Mouse (Mus musculus): ENCODE data around the gene Trim62. TPM values are rescaled to one million over a fixed set of nuclear protein-coding genes. Genes with fewer than 3 reads are reported as not detected.
A peak's percentile ranks its signal among the peaks of the same experiment; 100 is the strongest.

Gene Trim62
- total RNA-seq, 1 experiment from 2014 or later = 17.9 TPM

DNA sequence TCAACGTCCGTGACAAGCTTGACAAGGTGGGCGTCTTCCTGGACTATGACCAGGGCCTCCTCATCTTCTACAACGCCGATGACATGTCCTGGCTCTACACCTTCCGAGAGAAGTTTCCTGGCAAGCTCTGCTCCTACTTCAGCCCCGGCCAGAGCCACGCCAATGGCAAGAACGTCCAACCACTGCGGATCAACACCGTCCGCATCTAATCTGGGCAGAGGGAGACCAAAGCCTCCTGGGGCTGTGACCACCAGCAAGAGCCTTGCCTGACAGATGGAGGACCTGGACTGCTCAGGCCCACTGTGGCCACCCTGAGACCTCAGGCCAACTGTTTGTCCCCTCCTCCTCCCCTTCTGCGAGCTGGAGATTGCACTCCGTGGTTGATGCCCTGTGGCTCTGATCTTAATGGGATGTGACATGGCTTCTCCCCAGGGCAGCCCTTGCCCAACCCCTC is 26.0 kb downstream of the Trim62 start:
- DNase-seq = no peak

DNA sequence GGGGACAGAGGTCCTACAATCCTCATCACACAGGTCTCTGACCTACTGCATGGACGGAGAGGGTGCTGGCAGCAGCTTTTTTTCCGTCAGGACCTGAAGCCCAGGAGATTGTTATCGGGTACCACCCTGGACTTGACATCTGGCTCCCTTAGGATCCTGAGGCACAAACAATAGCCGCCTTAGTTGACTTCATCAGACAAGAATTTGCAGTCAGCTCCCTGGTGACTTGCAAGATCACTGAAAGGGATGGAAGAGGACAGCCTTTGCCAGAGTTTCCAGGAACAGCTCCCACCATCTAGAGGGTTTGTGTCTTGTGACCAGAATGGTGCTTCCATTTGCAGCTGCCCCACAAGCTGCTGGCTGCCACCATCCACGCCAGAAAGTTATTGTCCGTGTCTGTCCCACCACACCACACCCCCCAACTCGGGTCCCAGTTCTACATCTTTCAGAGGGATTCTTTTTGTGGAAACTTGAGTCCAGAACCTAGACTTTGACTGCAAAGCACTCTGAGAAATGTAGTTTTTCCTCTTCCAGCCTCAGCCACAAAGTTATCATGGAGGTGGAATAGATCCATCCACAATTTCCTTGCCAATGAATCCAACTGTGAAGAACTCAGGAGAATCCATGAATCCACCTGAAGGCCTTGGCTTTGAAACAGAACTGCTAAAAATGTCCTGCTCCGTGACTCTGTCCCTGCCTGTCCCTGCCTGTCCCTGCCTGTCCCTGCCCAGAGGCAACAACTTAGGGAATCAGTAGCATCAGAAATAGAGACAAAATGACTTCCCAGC is 27.1 kb downstream of the Trim62 start:
- DNase-seq = no peak

DNA sequence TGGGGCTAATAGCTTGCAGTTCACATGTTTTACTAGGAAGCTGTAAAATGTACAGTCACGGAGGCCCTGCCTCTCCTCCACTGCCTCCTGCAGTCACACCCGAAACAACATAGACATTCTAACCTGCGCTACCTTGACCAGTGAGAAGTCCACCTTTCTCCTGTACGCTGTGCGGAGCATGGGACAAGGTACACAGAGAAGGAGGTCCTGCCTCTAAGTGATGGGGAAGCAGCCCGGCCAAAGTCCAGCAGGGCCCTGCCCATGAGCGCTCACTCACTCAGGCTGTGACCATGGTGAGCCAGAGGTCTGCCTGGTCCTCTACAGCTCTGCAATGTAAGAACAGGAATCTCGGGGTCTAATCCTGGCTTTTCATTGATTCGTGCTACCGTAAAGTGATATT is 28.7 kb downstream of the Trim62 start:
- no peak for DNase-seq

DNA sequence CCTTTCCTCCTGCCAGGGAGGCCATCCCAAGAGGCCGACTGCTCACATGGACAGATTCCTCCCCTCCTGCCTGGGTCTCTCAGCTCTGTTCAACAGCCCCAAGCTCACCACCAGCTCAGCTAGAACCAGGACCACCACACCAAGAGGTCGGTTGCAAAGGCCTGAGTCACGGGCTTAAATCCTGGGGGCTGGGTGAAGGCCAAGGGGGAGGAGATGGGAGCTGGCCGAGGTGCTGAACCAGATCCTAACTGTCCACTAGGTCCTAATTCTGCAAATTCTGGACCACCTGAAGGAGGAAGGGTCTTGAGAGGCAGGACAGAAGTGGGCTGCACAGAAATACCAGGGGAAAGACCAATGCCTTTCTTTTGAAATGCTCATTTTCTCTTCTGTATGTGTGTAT is 30.4 kb downstream of the Trim62 start:
- peak; percentile 41 for DNase-seq

DNA sequence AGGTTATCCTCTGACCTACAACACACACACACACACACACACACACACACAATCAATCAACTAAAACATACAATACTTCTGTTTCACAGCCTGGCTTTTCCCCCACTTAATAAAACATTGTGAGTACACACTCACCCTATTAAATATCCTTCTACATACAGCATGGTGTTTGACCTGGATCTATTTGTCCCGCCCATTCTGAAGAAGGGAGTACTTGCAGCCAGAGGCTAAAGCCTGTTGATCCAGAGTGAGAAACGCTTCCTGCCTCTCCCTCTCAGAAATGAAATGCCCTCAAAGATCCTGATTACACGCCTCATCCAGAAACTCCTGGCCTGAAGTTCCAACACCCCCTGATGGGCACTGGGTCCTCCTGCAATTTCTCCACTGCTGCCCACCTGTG is 33.7 kb downstream of the Trim62 start:
- DNase-seq = no peak

DNA sequence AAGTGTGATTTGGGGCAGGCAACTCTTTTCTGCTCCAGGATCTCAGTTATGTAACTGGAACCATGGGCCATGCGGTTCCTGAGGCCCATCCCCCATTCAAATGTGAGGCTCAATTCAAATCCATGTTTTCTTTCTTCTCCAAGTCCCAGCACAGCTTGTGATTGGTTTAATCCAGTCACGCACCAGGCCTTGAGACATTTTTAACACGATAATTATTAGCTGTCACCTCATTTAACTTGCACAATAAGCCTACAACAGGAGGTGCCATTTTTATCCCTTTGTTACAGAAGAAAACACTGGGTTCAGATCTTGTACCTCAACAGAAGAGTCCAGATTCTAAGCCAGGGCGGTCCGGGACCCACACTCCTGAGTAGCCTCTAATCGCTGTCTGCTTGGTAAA is 34.4 kb downstream of the Trim62 start:
- no peak for DNase-seq

DNA sequence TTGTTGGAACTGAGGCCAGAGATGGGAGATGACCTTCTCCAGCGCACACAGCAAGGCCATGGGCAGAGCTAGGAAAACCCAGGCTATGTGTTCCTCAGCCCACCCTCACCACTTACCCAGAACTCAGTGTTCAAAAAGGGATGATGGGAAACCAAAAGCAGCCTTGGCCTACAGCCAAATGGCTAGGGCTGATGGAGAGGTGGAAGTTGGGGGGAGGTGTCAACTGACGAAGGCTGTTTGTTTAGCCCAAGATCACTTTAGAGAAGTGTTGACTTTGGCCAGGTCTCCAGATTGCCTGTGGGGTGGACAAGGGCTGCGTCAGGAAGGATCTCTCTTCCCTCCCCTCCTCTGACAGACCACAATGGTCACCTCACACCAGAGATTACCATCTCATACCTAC is 34.8 kb downstream of the Trim62 start:
- no peak for DNase-seq

DNA sequence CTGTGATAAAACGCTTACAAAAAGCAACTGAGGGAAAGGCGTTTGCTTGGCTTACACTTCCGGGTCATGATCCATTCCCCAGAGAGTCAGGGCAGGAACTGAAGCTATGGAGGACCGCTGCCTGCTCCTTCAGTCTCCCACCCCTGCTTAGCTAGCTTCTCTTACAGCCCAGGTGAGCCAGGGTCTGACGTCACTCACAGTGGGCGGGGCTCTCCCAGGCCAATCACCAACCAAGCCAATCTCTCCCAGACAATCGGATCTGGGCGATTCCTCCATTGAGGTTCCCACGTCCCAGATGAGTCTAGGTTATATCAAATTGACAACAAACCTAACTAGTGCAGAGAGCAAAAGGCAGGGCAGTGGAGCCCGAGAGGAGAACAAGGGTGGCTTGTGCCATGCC is 35.7 kb downstream of the Trim62 start:
- no peak for DNase-seq

DNA sequence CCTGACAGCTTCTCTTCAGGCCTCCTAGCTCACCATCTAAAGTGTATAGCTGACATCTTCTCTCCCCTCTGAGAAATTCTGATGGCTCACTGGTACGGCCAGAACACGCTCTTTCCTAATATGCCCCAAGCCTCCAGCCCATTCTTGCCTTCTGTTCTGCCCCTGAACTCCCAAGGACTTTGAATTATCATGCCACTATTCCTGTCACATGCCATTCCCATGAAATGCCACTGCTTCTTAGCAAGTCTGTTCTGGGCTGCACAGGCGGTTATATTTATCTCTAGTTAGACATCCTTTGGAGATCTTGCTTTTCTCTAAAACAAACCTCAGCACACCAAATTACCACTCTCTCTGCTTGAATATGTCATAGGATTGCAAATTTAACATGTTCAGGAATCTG is 40.2 kb downstream of the Trim62 start:
- no peak for DNase-seq

DNA sequence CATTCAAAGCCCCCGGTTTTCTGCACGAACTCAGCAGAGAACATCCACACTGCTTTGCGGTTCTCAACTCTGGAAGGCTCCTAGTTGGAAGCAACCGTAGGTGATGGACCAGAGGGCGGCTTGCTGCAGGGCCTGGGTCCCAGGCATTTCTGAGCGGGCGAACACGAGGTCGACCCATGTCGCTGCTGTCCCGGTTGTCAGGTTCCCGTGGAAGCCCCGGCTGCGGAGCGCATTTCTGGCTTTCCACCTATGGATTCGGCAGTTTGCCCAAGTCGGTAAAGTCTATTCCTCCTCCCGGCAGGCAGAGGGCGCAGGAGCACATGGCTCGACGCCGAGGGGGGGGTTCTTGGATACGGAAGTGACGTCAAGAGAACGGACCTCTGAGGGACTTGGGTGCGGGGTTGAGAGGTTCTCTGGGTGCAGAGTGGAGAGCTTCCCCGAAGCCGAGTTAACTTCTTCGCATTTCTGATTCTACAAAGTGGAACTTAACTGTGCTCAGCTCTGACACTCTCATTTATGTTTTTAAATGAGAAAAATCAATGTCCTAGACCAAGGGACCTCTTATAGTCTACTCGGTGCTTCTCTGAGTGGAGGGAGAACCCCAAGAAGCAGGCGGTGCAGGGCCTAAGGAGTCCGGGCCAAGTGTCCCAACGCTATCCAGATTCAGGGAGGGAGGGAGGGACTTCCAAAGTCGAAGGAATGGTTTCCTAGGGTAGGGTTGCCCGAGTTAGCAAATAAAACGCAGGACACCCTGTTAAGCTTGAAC is 41.6 kb downstream of the Trim62 start:
- DNase-seq = peak; percentile 84

DNA sequence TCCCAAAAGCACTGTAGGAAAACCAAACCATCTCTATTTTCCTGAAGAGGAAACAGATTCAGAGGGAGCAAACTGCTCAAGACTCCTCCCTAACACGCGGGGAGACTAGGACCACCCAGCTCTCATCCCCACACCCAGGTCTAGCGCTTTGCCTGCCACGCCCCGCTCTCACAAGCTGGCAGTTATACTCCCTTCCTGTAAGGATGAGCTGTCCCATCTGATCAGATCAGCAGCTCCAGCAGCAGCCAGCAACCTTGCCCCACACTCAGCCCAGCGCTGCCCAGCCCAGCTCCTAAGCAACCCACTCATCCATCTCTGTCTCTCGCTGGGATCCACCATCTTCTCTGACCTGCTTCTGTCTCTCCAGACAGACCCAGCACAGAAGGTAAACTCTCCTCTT is 49.4 kb downstream of the Trim62 start:
- DNase-seq = no peak

DNA sequence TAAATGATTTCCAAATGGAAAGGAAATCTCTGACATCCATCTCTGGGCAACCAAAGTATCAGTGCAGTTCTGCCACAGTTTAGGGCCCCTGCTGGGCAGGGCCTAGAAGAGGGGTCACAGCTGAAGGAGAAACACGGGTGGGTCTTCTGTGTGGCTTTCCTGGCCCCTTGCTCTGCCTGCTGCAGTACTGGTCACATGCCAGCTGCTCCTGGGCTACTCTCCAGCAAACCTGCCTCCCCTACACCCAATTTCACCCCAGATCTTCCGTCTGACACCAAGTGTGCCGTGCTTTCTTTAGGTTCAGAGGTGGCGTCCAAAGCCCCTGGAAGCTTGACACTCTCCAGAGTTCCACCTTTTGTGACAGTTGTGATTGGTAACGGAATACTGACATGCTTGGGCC is 52.2 kb downstream of the Trim62 start:
- DNase-seq = no peak

DNA sequence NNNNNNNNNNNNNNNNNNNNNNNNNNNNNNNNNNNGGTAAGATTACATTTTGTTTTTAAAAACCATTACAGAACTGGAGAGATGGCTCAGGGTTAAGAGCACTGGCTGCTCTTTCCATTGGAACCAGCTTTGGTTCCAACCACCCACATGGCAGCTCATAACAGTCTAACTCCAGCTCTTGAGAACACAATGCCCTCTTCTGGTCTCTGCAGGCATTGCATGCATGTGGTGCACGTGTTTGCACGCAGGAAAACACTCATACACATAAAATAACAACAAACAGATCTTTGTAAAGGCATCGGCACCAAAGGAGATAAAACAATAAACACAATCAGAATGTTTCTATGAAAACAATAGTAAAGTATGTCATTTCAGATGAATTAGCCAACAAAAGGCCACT is 59.0 kb downstream of the Trim62 start:
- DNase-seq = no peak

DNA sequence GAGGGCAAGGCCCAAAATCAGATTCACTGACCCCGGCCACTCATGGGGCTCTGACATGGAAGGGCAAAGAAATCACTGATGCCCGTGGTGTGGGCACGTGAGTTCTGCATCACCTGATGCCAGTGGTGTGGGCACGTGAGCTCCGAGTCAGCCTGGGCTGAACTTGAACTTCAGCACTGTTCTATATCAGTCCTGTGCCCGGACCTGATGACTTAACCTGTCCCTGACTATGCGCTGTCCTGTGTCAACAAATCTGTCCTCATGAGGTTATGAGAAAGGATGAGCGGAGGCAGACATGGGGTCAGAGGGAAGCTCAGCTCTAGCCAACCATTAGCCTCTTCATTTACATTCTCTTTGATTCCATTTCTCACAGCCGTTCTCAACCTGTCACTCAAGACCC is 63.4 kb downstream of the Trim62 start:
- no peak for DNase-seq

DNA sequence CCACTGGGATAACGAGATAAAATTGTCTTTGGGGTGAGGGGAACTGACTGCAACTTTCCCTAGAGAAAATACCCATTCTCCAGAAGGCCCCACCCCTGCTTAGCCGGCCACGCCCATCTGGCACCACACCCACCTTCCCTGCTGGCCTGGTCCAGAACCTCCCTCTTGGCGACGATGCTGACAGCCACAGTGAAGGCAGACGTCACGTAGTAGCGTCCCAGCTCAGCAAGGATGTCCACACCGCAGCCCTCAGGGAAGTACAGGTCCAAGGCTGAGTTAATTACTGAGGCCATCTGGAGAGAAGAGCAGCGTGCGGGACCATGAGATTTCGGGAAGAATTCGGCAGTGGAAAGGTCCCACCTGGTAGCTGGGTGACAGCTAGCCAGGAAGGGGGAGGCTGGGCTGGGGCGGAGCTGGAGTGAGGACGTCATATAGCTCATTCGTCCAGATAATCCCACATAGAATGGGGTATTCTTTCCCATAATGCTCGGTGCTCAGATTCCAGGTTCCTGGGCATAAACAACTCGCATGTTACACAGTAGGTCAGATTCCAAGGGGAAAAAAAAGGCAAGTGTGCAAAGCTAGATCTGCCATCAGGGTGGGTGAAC is 64.0 kb downstream of the Trim62 start:
- no peak for DNase-seq

DNA sequence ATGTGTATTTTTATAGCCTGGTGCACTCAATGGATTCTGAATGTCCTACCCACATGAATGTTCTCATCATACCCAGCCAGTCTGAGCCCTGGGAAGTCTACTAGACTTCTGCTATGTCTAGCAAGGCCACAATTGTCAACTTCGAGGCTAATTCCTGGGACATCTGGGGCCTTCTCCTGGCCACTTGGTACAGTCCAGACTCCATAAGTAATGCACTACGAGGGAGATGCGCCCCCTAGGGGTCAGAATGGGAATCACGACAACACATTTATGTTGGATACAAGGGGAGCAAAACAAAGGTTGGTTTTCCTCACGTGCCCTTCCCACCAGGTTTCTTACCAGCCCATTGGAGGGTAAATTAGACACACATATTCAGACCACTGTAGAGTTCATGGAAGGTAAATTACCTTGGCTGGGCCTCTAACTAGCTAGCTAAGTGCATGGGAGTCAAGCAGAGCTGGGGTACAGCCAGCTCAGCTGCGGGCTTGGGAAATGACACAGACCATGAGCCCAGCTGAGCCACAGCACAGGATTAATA is 64.8 kb downstream of the Trim62 start:
- DNase-seq = peak; percentile 63

DNA sequence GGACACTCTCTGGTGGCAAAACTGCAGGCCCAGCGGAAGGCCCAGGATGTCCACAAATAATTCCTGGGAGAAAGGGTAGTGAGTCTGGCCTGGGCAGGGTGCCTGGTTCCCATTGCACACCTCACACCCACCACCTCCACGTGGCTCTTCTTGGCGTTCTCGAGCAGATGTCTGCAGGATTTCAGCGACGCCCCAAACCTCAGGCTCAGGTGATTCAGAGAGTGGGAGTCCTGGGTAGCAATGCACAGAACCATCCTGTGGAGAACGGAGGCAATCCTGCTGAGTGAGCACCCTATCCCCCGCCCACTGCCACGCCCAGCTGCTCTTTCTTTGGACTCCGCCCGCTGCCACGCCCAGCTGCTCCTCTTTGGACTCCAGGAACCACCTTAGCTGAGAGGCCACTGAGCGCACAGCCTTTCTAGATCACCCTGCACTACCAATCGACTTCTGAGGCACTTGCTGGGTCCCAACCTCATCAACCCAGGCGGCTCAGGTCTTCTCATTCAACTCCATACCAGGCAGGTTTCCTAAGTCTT is 66.2 kb downstream of the Trim62 start:
- no peak for DNase-seq

DNA sequence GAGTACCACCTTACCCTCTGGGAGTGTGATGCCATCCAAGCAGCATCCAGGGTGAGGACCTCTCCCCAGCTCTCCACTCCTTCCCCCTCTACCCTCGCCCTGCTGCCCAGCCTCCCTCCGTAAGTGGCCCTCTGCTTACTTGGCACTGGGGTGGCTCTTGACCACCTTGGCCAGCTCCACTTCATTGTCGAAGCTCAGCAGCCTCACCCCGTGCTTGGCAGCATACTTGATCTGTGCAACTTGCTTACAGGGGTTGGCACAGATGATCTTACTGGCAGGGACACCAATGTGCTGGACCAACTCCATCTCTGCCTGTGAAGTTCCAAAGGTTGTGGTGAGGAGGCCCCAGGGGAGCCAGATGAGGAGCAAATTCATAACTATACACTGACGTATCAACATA is 67.1 kb downstream of the Trim62 start:
- no peak for DNase-seq

DNA sequence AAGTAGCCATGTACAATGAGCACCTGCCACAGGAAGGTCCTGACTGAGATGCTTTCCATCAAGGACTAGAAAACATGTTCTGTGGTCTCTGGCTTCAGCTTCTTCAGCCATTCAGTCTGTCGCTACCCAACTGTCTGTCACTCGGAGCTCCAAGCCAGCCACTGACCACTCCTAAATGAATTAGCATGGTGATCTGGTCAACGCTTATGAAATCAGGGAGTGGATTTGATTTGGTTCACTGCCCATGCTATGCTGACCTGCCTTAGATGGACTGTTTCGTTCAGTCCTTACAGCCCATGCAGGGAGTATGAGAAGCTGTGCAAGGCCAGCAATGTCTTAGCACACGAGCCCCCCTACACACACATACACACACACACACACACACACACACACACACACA is 70.5 kb downstream of the Trim62 start:
- DNase-seq = no peak

DNA sequence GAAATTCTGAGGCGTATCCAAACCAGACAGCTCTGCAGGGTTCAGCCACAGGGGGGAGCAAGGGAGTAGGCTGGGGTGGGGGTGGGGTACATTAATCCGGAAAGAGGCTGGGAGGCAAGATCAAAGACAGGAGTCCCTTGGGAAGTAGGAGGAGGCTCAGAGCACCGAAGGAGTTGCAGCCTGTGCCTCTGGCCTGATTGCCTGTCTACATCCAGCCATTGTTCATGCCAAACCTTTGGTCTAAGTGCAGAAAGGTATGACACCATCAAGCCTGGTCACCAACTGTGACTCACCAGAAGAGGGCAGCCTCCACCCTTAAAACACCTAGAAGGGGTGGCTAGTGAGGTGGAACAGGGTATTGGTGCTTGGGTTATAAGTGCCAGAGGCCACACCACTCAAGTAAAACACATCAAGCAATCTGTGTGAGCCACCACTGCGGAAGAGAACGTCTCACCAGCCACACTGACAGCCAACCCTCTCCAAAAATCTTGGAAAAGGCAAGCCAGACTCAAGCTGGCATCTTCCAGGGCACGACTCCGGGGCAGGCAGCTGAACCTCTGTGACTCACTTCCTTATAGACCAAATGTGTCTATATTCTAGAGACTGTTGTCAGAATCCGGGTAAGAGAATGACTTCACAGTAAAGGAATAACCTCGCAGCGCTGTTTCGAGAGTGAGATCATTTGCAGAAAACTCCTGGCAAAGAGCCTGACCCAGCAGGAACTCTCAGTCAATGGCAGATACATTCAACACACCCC is 74.0 kb downstream of the Trim62 start:
- DNase-seq = no peak

DNA sequence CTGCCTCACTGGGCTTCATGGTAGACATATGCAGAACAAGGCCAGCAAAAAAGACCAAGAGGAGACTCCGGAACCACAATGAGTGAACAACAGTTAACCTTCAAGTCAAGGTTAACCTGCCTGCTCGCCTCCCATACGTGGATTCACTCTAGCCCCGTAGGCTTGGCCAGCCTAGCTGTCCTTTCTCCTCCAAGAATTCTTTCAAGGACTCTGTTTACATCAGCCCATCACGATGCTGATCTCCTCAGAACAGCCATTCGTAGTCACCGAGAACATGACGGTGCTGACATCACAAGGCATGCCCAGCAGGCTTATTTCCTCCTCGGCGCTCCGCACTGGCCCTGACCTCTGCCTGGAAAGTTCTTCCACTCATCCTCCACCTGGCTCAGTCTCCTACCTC is 74.8 kb downstream of the Trim62 start:
- no peak for DNase-seq

DNA sequence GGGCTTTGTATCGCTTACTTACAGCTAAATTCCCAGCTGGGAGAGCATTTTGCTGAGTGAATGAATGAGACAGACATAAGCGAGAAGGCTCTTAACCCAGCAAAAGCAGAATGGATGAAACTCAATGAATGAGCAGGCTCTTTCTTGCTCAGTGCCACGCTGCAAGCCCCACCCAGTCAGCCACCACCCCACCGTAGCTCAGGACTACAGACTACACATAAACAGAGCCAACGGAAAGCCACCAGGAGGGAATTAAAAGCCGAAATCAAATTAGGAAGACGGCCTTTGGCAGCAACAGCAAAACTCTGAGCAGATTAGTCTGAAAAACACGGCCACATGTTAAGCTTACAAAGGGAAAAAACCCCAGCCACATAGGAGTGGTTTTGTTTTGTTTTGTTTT is 75.5 kb downstream of the Trim62 start:
- no peak for DNase-seq
